Mouse (Mus musculus): ENCODE measurements around the gene Tppp2. TPM values are rescaled to one million over a fixed set of nuclear protein-coding genes. Genes with fewer than 3 reads are reported as not detected.
A peak's percentile ranks its signal among the peaks of the same experiment; 100 is the strongest.

Tppp2 gene
- polyA plus RNA-seq (2015; fragmentation: Nextera tagmentation; extraction: Ambion mirVana): not detected in 2 replicates

- Histone ChIP-seq H3K27ac (no peak within 1 kb of the TSS), H3K36me3 (no peaks in the 10 kb centered on the region), H3K9me3 (no peaks in the 10 kb centered on the region), H3K9ac (no peak within 1 kb of the TSS), H3K4me2 (replicated peaks) (no peak within 1 kb of the TSS), H3K4me3 (no peak within 1 kb of the TSS), H3K27me3 (no peaks in the 10 kb centered on the region), H3K4me1 (peaks cover 33% of the 10 kb centered on the region)
- ATAC-seq (ENCODE audit: low FRiP score, low read depth): no peak
- WGBS: 85% methylated on average over 4 of the region's 4 CpGs
These were observed at the start of gene Tppp2 for GRCm38 (mm10) chr14:51918125-51918524. Gene Tppp2 (plus strand): TSS chr14:51918425.

- H3K4me1 ChIP-seq: no peaks in the 10 kb centered on the region
- no peak for ATAC-seq (ENCODE audit: low FRiP score, low read depth)
- H3K36me3 ChIP-seq: no peaks in the 10 kb centered on the region
- WGBS: 74% methylated on average over 2 of the region's 2 CpGs
- H3K4me3 ChIP-seq: no peak overlapping the region
- H3K9ac ChIP-seq: no peak overlapping the region
- H3K9me3 ChIP-seq: no peaks in the 10 kb centered on the region
- no peak overlapping the region for H3K27ac ChIP-seq
- no peaks in the 10 kb centered on the region for H3K27me3 ChIP-seq
- H3K4me2 ChIP-seq (replicated peaks): no peak overlapping the region
These were observed 47.5 kb upstream of the Tppp2 start for GRCm38 (mm10) chr14:51870756-51871155.

- no peak for ATAC-seq (ENCODE audit: low FRiP score, low read depth)
- Histone ChIP-seq H3K27ac (no peak overlapping the region), H3K4me1 (no peaks in the 10 kb centered on the region), H3K9ac (no peak overlapping the region), H3K36me3 (no peaks in the 10 kb centered on the region), H3K4me3 (no peak overlapping the region), H3K4me2 (replicated peaks) (no peak overlapping the region), H3K27me3 (no peaks in the 10 kb centered on the region), H3K9me3 (no peaks in the 10 kb centered on the region)
- WGBS: 78% methylated on average over 9 of the region's 9 CpGs
These were observed 46.5 kb upstream of the Tppp2 start for GRCm38 (mm10) chr14:51871741-51872140.

- H3K9me3 ChIP-seq: no peaks in the 10 kb centered on the region
- H3K4me1 ChIP-seq: no peaks in the 10 kb centered on the region
- H3K36me3 ChIP-seq: no peaks in the 10 kb centered on the region
- WGBS: 76% methylated on average over 3 of the region's 3 CpGs
- no peak overlapping the region for H3K27ac ChIP-seq
- H3K4me3 ChIP-seq: no peak overlapping the region
- no peak for ATAC-seq (ENCODE audit: low FRiP score, low read depth)
- no peak overlapping the region for H3K9ac ChIP-seq
- no peak overlapping the region for H3K4me2 ChIP-seq (replicated peaks)
- H3K27me3 ChIP-seq: no peaks in the 10 kb centered on the region
These were observed 40.7 kb upstream of the Tppp2 start for GRCm38 (mm10) chr14:51877517-51877916.

- Histone ChIP-seq H3K9me3 (no peaks in the 10 kb centered on the region), H3K27me3 (no peaks in the 10 kb centered on the region), H3K4me1 (peaks cover 14% of the 10 kb centered on the region), H3K27ac (peak overlapping the region; percentile 75; the same call in 1 of the 2 replicates), H3K4me2 (replicated peaks) (peak overlapping the region; percentile 89), H3K36me3 (peaks cover 21% of the 10 kb centered on the region), H3K4me3 (peak overlapping the region; percentile 80), H3K9ac (peak overlapping the region; percentile 60)
- peak; percentile 33; the same call in 1 of the 2 replicates for ATAC-seq (ENCODE audit: low FRiP score, low read depth)
- WGBS: 2% methylated on average over 4 of the region's 4 CpGs
These were observed 34.6 kb upstream of the Tppp2 start for GRCm38 (mm10) chr14:51883527-51884030.

GRCm38 (mm10) chr14:51884031-51884544 lies 34.1 kb upstream of the Tppp2 start:
- Histone ChIP-seq H3K27me3 (no peaks in the 10 kb centered on the region), H3K4me2 (replicated peaks) (peak overlapping the region; percentile 89), H3K4me3 (peak overlapping the region; percentile 80), H3K36me3 (peaks cover 26% of the 10 kb centered on the region), H3K4me1 (peaks cover 14% of the 10 kb centered on the region), H3K9me3 (no peaks in the 10 kb centered on the region), H3K27ac (peak overlapping the region; percentile 75), H3K9ac (peak overlapping the region; percentile 60)
- peak; percentile 55 for ATAC-seq (ENCODE audit: low FRiP score, low read depth)
- 1% methylated on average over 14 of the region's 14 CpGs for WGBS

- WGBS: under 1% methylated on average over 43 of the region's 43 CpGs
- no peaks in the 10 kb centered on the region for H3K9me3 ChIP-seq
- ATAC-seq (ENCODE audit: low FRiP score, low read depth): peak; percentile 96
These were observed 33.5 kb upstream of the Tppp2 start, which contains the start of gene Mettl17 for GRCm38 (mm10) chr14:51884598-51885331. Gene Mettl17 (plus strand): TSS chr14:51884842.

GRCm38 (mm10) chr14:51886051-51886450 lies 32.2 kb upstream of the Tppp2 start:
- no peak for ATAC-seq (ENCODE audit: low FRiP score, low read depth)
- H3K4me2 ChIP-seq (replicated peaks): peak overlapping the region; percentile 89
- 67% methylated on average over 6 of the region's 6 CpGs for WGBS
- peak overlapping the region; percentile 80 for H3K4me3 ChIP-seq
- H3K9ac ChIP-seq: no peak overlapping the region
- no peaks in the 10 kb centered on the region for H3K27me3 ChIP-seq
- no peak overlapping the region for H3K27ac ChIP-seq
- H3K4me1 ChIP-seq: peaks cover 14% of the 10 kb centered on the region
- H3K36me3 ChIP-seq: peaks cover 46% of the 10 kb centered on the region
- H3K9me3 ChIP-seq: no peaks in the 10 kb centered on the region

More at GRCm38 (mm10) chr14:51884598-51885331, 33.5 kb upstream of the Tppp2 start, which contains the start of gene Mettl17:
- H3K27ac ChIP-seq: peak within 1 kb of the TSS; percentile 75
- peak within 1 kb of the TSS; percentile 80 for H3K4me3 ChIP-seq
- H3K27me3 ChIP-seq: no peaks in the 10 kb centered on the region
- H3K4me2 ChIP-seq (replicated peaks): peak within 1 kb of the TSS; percentile 89
- H3K36me3 ChIP-seq: peaks cover 33% of the 10 kb centered on the region
- H3K9ac ChIP-seq: peak within 1 kb of the TSS; percentile 78
- peaks cover 14% of the 10 kb centered on the region for H3K4me1 ChIP-seq

GRCm38 (mm10) chr14:51889833-51890232 lies 28.4 kb upstream of the Tppp2 start:
- H3K9me3 ChIP-seq: no peaks in the 10 kb centered on the region
- WGBS: 88% methylated on average over 6 of the region's 6 CpGs
- H3K4me2 ChIP-seq (replicated peaks): no peak overlapping the region
- ATAC-seq (ENCODE audit: low FRiP score, low read depth): no peak
- H3K27me3 ChIP-seq: no peaks in the 10 kb centered on the region
- peaks cover 14% of the 10 kb centered on the region for H3K4me1 ChIP-seq
- H3K4me3 ChIP-seq: no peak overlapping the region
- H3K9ac ChIP-seq: no peak overlapping the region
- peaks cover 61% of the 10 kb centered on the region for H3K36me3 ChIP-seq
- H3K27ac ChIP-seq: no peak overlapping the region

GRCm38 (mm10) chr14:51892191-51892939 lies 25.9 kb upstream of the Tppp2 start, which contains the start of gene Slc39a2:
Gene Slc39a2 (plus strand): TSS chr14:51892889.
- no peak within 1 kb of the TSS for H3K4me3 ChIP-seq
- peaks cover 52% of the 10 kb centered on the region for H3K36me3 ChIP-seq
- H3K27ac ChIP-seq: no peak within 1 kb of the TSS
- no peaks in the 10 kb centered on the region for H3K4me1 ChIP-seq
- no peaks in the 10 kb centered on the region for H3K27me3 ChIP-seq
- H3K9ac ChIP-seq: no peak within 1 kb of the TSS
- 92% methylated on average over 9 of the region's 9 CpGs for whole genome bisulfite sequencing
- no peak for ATAC-seq (ENCODE audit: low FRiP score, low read depth)
- no peaks in the 10 kb centered on the region for H3K9me3 ChIP-seq
- H3K4me2 ChIP-seq (replicated peaks): no peak within 1 kb of the TSS

GRCm38 (mm10) chr14:51893094-51893794 lies 25.0 kb upstream of the Tppp2 start:
- Histone ChIP-seq H3K36me3 (peaks cover 43% of the 10 kb centered on the region), H3K4me2 (replicated peaks) (no peak overlapping the region)
- 21% methylated on average over 10 of the region's 10 CpGs for WGBS

More at GRCm38 (mm10) chr14:51893094-51893794, 25.0 kb upstream of the Tppp2 start:
- no peak overlapping the region for H3K27ac ChIP-seq
- H3K4me1 ChIP-seq: no peaks in the 10 kb centered on the region
- ATAC-seq (ENCODE audit: low FRiP score, low read depth): no peak
- no peaks in the 10 kb centered on the region for H3K9me3 ChIP-seq
- no peak overlapping the region for H3K9ac ChIP-seq
- H3K27me3 ChIP-seq: no peaks in the 10 kb centered on the region
- H3K4me3 ChIP-seq: no peak overlapping the region

All from limb, embryonic 13.5 days (tissue).